Mouse (Mus musculus) thymus, adult 2 months (tissue): ENCODE results near the gene Ggact. TPM values are rescaled to one million over a fixed set of nuclear protein-coding genes. Genes with fewer than 3 reads are reported as not detected.

Experiments used
- DNase-seq: peaks from one replicate; pipeline ENCODE4 v3.0.0; 2021
- H3K27ac ChIP-seq: fragments of 200-500 bp; 2 replicates; pipeline ENCODE4 v1.5.1; 2012; ENCODE audit warnings: low read length, control low read depth; ENCODE audit not compliant: control insufficient read depth, insufficient read depth
- H3K27me3 ChIP-seq: fragments of 200-500 bp; 2 replicates; pipeline ENCODE4 v1.6.1; 2012; ENCODE audit warnings: mild to moderate bottlenecking, low read length, moderate library complexity, mixed read lengths; ENCODE audit not compliant: control insufficient read depth, insufficient read depth
- H3K36me3 ChIP-seq: fragments of 200-500 bp; 2 replicates; pipeline ENCODE4 v1.6.1; 2012; ENCODE audit warnings: mild to moderate bottlenecking, low read length, moderate library complexity; ENCODE audit not compliant: control insufficient read depth, insufficient read depth
- H3K4me1 ChIP-seq: fragments of 200-500 bp; replicated peaks from 2 replicates; pipeline ENCODE4 v1.6.1; 2012; ENCODE audit warnings: low read length; ENCODE audit not compliant: control insufficient read depth, insufficient read depth
- H3K4me3 ChIP-seq: fragments of 200-500 bp; 2 replicates; pipeline ENCODE4 v1.5.1; 2012; ENCODE audit warnings: mild to moderate bottlenecking, low read length, control low read depth, moderate library complexity; ENCODE audit not compliant: control insufficient read depth, insufficient read depth
- CTCF ChIP-seq: fragments of 200-500 bp; IDR thresholded peaks from 2 replicates; pipeline ENCODE4 v1.5.1; 2012; ENCODE audit warnings: mild to moderate bottlenecking, control low read depth, low read length, moderate library complexity, borderline replicate concordance; ENCODE audit not compliant: control insufficient read depth, poor library complexity, insufficient read depth; ENCODE audit errors: extremely low read depth
- POLR2A ChIP-seq: fragments of 200-500 bp; IDR thresholded peaks from 2 replicates; pipeline ENCODE4 v1.6.1; 2012; ENCODE audit warnings: mild to moderate bottlenecking, low read length, control low read depth, moderate library complexity; ENCODE audit not compliant: control insufficient read depth, poor library complexity, insufficient read depth; ENCODE audit errors: extremely low read depth
- WGBS: fragments of 180-500 bp; shearing (Covaris S2); methylation state at CpG from one replicate; pipeline ENCODE4 v1.1.7; 2018; 5-methylcytosine and 5-hydroxymethylcytosine counted together
- polyA plus RNA-seq: library from polyadenylated mRNA; depleted of rRNA; stranded (reverse); fragments of >200 nt; gene quantifications from 2 replicates; pipeline ENCODE4 v1.2.3, GENCODE M21; 2012

Gene Ggact
- polyA plus RNA-seq, 1 experiment = 29.4 TPM

DNA sequence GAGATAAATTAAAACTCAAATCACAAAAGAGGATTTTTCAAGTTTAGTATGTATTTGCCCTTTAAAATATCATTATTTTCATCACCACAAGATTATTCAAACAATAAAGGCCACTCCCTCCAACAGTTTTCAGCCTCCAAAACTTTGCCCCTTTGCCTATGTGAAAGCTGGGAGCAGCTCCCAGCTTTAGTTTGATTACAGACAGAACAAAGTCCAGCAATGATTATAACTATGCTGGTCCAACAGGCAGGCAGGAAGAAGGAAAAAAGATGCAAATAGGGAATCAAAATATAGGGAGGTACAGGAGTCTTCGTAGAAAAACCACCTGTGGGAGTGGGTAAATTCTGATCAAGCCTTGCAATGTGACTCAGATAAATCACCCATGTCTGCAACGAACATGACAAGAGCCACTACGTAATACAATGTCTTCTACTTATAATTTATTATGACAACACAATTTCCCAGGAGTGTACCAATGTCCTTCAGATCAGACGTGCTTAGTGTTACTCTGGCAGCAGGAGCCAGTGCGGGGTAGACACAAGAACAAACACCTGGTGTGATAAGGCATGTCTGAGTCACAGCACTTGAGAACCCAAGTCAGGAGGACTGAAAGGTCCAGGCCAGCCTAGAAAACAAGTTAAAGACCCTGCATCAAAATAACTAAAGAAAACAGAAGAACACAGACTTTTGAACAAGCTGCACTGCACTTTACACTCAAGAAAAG, 4.0 kb downstream of the Ggact start:
- Histone ChIP-seq H3K27ac (no peak overlapping the region), H3K4me3 (no peak overlapping the region), H3K27me3 (no peaks in the 10 kb centered on the region), H3K36me3 (no peaks in the 10 kb centered on the region), H3K4me1 (no peaks in the 10 kb centered on the region; the same call in 1 of the 2 replicates)
- 93% methylated on average over 5 of the region's 5 CpGs for WGBS
- no peak for TF ChIP-seq POLR2A
- no peak for TF ChIP-seq CTCF
- DNase-seq = no peak

DNA sequence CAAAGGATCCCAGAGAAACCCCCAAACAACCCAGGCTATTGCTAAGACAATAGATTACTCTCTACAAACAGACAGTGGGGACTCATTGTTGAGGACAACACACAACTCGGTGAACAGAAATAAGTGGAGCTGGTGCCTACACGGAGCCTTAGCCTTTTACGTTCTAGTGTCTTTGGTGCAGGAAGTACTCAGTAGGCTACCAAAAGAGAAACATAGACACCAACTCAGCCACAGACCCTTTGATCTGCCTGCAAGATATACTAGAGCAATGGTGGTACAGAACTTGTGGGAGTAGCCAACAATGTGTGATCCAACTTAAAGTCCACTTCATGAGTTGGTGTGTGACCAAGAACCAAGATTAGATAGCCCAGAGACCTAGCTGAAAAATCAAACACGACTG, 5.5 kb downstream of the Ggact start:
- H3K27me3 ChIP-seq = no peaks in the 10 kb centered on the region
- DNase-seq = peak; percentile 6
- H3K36me3 ChIP-seq = no peaks in the 10 kb centered on the region
- TF ChIP-seq POLR2A = no peak
- WGBS = 57% methylated on average over 4 of the region's 4 CpGs
- no peak overlapping the region for H3K27ac ChIP-seq
- H3K4me3 ChIP-seq = no peak overlapping the region
- H3K4me1 ChIP-seq = no peaks in the 10 kb centered on the region; the same call in 1 of the 2 replicates

DNA sequence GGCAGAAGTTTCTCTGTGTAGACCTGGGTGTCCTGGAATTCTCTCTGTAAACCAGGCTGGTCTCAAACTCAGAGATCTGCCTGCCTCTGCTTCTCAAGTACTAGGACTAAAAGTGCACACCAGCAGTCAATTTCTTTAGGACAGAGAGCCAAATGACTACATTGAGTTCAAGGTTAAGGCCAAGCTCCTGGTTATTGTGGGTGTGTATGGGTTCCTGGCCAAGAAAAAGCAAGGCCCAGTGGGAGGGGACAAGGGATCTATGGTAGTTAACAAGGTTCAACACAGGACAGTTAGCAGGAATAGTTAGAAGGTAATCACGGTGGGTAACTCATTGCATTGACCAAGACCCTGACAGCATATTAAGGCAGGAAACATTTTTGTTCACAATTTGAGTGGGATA, 8.6 kb downstream of the Ggact start:
- Histone ChIP-seq H3K4me1 (peaks cover 9% of the 10 kb centered on the region), H3K27me3 (no peaks in the 10 kb centered on the region), H3K36me3 (no peaks in the 10 kb centered on the region), H3K27ac (no peak overlapping the region), H3K4me3 (no peak overlapping the region)
- DNase-seq = no peak
- WGBS = 100% methylated on average over 1 of the region's 1 CpGs
- TF ChIP-seq POLR2A (no peak), CTCF (no peak)

DNA sequence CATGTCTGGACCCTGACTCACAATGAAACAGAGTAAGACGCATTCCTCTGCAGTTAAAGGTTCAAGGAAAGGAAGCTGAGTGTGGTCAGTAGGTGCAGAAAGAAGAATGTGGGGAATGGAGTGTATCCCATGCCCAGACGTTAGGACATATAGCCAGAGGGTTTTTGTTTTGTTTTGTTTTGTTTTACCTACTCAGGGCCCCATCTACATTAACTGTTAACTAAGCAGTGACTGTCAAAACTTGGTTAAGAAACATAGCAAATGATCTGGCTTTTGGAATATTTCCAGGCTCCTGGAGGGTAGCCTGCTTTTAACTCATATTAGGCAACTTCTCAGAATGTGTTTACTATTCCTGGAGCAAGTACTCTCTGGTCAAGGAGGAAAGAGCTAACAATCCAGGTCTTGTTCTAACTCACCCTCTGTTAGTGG, 9.6 kb downstream of the Ggact start:
- H3K27ac ChIP-seq = no peak overlapping the region
- H3K4me3 ChIP-seq = no peak overlapping the region
- DNase-seq = no peak
- TF ChIP-seq CTCF = no peak
- no peak for TF ChIP-seq POLR2A
- H3K27me3 ChIP-seq = no peaks in the 10 kb centered on the region
- WGBS = 95% methylated on average over 2 of the region's 2 CpGs
- H3K4me1 ChIP-seq = peaks cover 9% of the 10 kb centered on the region
- H3K36me3 ChIP-seq = no peaks in the 10 kb centered on the region

DNA sequence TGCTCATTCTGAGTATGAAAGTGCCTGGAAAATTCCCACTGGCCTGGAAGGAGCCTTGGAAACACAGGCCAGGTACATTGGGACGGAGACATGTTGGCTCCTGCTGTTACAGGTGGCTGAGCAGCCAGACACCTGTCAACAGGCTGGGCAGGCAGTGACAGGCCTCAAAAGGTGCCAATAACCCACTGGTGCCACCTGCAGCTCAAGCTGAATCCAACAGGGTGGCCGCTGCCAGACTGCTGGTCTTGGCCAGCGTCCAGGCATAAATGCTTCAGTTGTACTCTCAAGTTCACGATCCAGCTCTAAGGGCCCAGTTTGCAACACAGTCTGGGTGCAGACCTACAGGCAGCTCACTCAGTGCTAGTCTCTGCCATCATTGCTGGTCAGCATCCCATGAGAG, 10.7 kb downstream of the Ggact start:
- Histone ChIP-seq H3K36me3 (no peaks in the 10 kb centered on the region), H3K27me3 (no peaks in the 10 kb centered on the region), H3K27ac (no peak overlapping the region), H3K4me3 (no peak overlapping the region), H3K4me1 (peaks cover 9% of the 10 kb centered on the region)
- WGBS = 78% methylated on average over 4 of the region's 4 CpGs
- DNase-seq = peak; percentile 9
- TF ChIP-seq POLR2A = no peak

DNA sequence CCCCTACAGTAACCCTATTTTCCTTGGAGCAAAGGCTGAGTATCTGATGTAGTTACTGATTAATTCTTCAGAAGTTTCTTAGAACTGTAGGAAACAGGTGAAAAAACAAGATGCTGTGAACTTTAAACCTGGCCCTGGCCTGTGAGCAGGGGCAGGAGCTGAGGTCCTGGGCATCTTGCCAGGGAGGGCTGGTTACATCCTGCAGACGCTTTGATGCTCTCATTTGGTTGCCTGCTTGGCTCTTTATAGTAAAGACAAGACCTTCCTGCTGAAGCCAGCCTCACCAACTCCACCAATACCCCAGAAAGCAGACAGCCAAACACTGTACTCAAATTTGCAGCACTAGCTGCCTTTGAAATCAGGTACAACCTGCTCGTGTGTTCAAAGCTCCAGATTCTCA, 11.4 kb downstream of the Ggact start:
- H3K27me3 ChIP-seq = no peaks in the 10 kb centered on the region
- TF ChIP-seq CTCF = no peak
- TF ChIP-seq POLR2A = no peak
- H3K4me3 ChIP-seq = no peak overlapping the region
- 5% methylated on average over 2 of the region's 2 CpGs for WGBS
- H3K4me1 ChIP-seq = peaks cover 9% of the 10 kb centered on the region
- no peak overlapping the region for H3K27ac ChIP-seq
- DNase-seq = peak; percentile 37
- H3K36me3 ChIP-seq = no peaks in the 10 kb centered on the region

DNA sequence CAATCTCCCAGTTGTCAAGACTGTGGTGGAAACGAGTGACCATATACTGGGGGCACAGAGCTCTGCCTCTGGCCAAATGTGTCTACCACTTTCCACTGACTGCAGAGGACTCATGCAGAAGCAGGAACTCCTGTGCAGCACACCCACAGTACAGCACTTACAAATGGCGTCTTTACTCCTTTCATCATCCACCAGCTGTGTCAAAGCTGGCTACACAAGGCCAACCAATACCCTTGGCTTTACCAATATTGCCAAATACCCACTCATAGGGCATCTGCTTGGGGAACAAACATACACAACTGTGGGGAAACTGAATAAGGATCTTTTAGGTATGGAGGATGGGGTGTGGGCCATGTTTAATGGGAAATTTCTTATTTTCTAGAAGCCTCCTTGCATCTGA, 11.8 kb downstream of the Ggact start:
- no peak overlapping the region for H3K4me3 ChIP-seq
- H3K27ac ChIP-seq = no peak overlapping the region
- no peak for TF ChIP-seq CTCF
- TF ChIP-seq POLR2A = no peak
- WGBS = 54% methylated on average over 2 of the region's 2 CpGs
- no peak for DNase-seq
- no peaks in the 10 kb centered on the region for H3K36me3 ChIP-seq
- H3K4me1 ChIP-seq = peaks cover 9% of the 10 kb centered on the region
- no peaks in the 10 kb centered on the region for H3K27me3 ChIP-seq
